Mouse (Mus musculus) testis, adult 2 months (tissue): ENCODE measurements around the gene Mrpl45.

ENCODE experiments used
- CTCF ChIP-seq: fragments of 200-500 bp; IDR thresholded peaks from 2 replicates; pipeline ENCODE4 v1.5.1; 2012; ENCODE audit warnings: low read depth, mild to moderate bottlenecking, inconsistent platforms, low read length, moderate library complexity; ENCODE audit not compliant: control insufficient read depth, insufficient read depth, insufficient replicate concordance
- POLR2A ChIP-seq: fragments of 200-500 bp; IDR thresholded peaks from 2 replicates; pipeline ENCODE4 v1.6.1; 2012; ENCODE audit warnings: low read depth, mild to moderate bottlenecking, inconsistent platforms, low read length, moderate library complexity; ENCODE audit not compliant: control insufficient read depth

GRCm38 (mm10) chr11:97310895-97311631 is 4.5 kb upstream of the Mrpl45 start:
- TF ChIP-seq CTCF (no peak), POLR2A (no peak)
